Mouse (Mus musculus) regulatory T cell (primary cell): Measurements from ENCODE around the gene Mrpl20.

Source experiments
- in situ Hi-C: fragments of 300-600 bp; cut with MboI, MseI; formaldehyde crosslinking; loops from one replicate; pipeline ENCODE4 v1.15.1; 2025; ENCODE audit warnings: high pct_unique_total_duplicates

Gene Mrpl20

GRCm38 (mm10) chr4:155851951-155852411, 49.3 kb downstream of the Mrpl20 start:
- in situ Hi-C loops, result no loop called here

GRCm38 (mm10) chr4:155853421-155853820, 50.7 kb downstream of the Mrpl20 start:
- in situ Hi-C loops, result no loop called here

- in situ Hi-C loops, result no loop called here
Measured at GRCm38 (mm10) chr4:155854991-155855390, 52.3 kb downstream of the Mrpl20 start.

GRCm38 (mm10) chr4:155856071-155856470, 53.4 kb downstream of the Mrpl20 start:
- in situ Hi-C loops, result no loop called here

- in situ Hi-C loops, result no loop called here
Measured at GRCm38 (mm10) chr4:155856881-155857280, 54.2 kb downstream of the Mrpl20 start.

GRCm38 (mm10) chr4:155859318-155859717, 56.6 kb downstream of the Mrpl20 start:
- in situ Hi-C loops, result no loop called here
